Mouse (Mus musculus): ENCODE results near the gene Sfrp5.

Gene Sfrp5

GRCm38 (mm10) chr19:42201696-42202381, at the start of gene Sfrp5:
Gene Sfrp5, minus strand, starts transcription at chr19:42202252.
- Histone ChIP-seq H3K36me3 (ENCODE audit: control insufficient read depth, insufficient read depth, low read length, poor library complexity, severe bottlenecking) (no peaks in the 10 kb centered on the region), H3K27me3 (ENCODE audit: control insufficient read depth, insufficient read depth, low read length, poor library complexity, severe bottlenecking) (no peaks in the 10 kb centered on the region)
- no peak for DNase-seq (ENCODE audit: low read depth, low spot score)

GRCm38 (mm10) chr19:42249976-42250914, 48.2 kb upstream of the Sfrp5 start:
- DNase-seq (ENCODE audit: low read depth, low spot score), result no peak
- Histone ChIP-seq H3K27me3 (ENCODE audit: control insufficient read depth, insufficient read depth, low read length, poor library complexity, severe bottlenecking) (no peaks in the 10 kb centered on the region), H3K36me3 (ENCODE audit: control insufficient read depth, insufficient read depth, low read length, poor library complexity, severe bottlenecking) (no peaks in the 10 kb centered on the region)

- no peak for DNase-seq (ENCODE audit: low read depth, low spot score)
Measured at GRCm38 (mm10) chr19:42247519-42247918, 45.5 kb upstream of the Sfrp5 start, which contains the start of gene Golga7b. Gene Golga7b, plus strand, starts transcription at chr19:42247574.

GRCm38 (mm10) chr19:42246626-42247025, 44.6 kb upstream of the Sfrp5 start:
- no peak for DNase-seq (ENCODE audit: low read depth, low spot score)
- Histone ChIP-seq H3K36me3 (ENCODE audit: control insufficient read depth, insufficient read depth, low read length, poor library complexity, severe bottlenecking) (no peaks in the 10 kb centered on the region), H3K27me3 (ENCODE audit: control insufficient read depth, insufficient read depth, low read length, poor library complexity, severe bottlenecking) (no peaks in the 10 kb centered on the region)

More at GRCm38 (mm10) chr19:42247519-42247918, 45.5 kb upstream of the Sfrp5 start, which contains the start of gene Golga7b:
- Histone ChIP-seq H3K36me3 (ENCODE audit: control insufficient read depth, insufficient read depth, low read length, poor library complexity, severe bottlenecking) (no peaks in the 10 kb centered on the region), H3K27me3 (ENCODE audit: control insufficient read depth, insufficient read depth, low read length, poor library complexity, severe bottlenecking) (no peaks in the 10 kb centered on the region)

GRCm38 (mm10) chr19:42243401-42243800, 41.3 kb upstream of the Sfrp5 start:
- DNase-seq (ENCODE audit: low read depth, low spot score), result no peak

GRCm38 (mm10) chr19:42240881-42241280, 38.8 kb upstream of the Sfrp5 start:
- DNase-seq (ENCODE audit: low read depth, low spot score), result no peak
- H3K36me3 ChIP-seq (ENCODE audit: control insufficient read depth, insufficient read depth, low read length, poor library complexity, severe bottlenecking), result no peaks in the 10 kb centered on the region
- no peaks in the 10 kb centered on the region for H3K27me3 ChIP-seq (ENCODE audit: control insufficient read depth, insufficient read depth, low read length, poor library complexity, severe bottlenecking)

More at GRCm38 (mm10) chr19:42243401-42243800, 41.3 kb upstream of the Sfrp5 start:
- Histone ChIP-seq H3K36me3 (ENCODE audit: control insufficient read depth, insufficient read depth, low read length, poor library complexity, severe bottlenecking) (no peaks in the 10 kb centered on the region), H3K27me3 (ENCODE audit: control insufficient read depth, insufficient read depth, low read length, poor library complexity, severe bottlenecking) (no peaks in the 10 kb centered on the region)

- no peak for DNase-seq (ENCODE audit: low read depth, low spot score)
- no peaks in the 10 kb centered on the region for H3K36me3 ChIP-seq (ENCODE audit: control insufficient read depth, insufficient read depth, low read length, poor library complexity, severe bottlenecking)
- H3K27me3 ChIP-seq (ENCODE audit: control insufficient read depth, insufficient read depth, low read length, poor library complexity, severe bottlenecking), result no peaks in the 10 kb centered on the region
Measured at GRCm38 (mm10) chr19:42238341-42238715, 36.3 kb upstream of the Sfrp5 start.

GRCm38 (mm10) chr19:42237602-42238340, 35.7 kb upstream of the Sfrp5 start:
- Histone ChIP-seq H3K36me3 (ENCODE audit: control insufficient read depth, insufficient read depth, low read length, poor library complexity, severe bottlenecking) (no peaks in the 10 kb centered on the region), H3K27me3 (ENCODE audit: control insufficient read depth, insufficient read depth, low read length, poor library complexity, severe bottlenecking) (no peaks in the 10 kb centered on the region)
- DNase-seq (ENCODE audit: low read depth, low spot score), result no peak

GRCm38 (mm10) chr19:42230986-42231385, 28.9 kb upstream of the Sfrp5 start:
- Histone ChIP-seq H3K36me3 (ENCODE audit: control insufficient read depth, insufficient read depth, low read length, poor library complexity, severe bottlenecking) (no peaks in the 10 kb centered on the region), H3K27me3 (ENCODE audit: control insufficient read depth, insufficient read depth, low read length, poor library complexity, severe bottlenecking) (no peaks in the 10 kb centered on the region)
- DNase-seq (ENCODE audit: low read depth, low spot score), result no peak

GRCm38 (mm10) chr19:42230288-42230568, 28.2 kb upstream of the Sfrp5 start:
- Histone ChIP-seq H3K36me3 (ENCODE audit: control insufficient read depth, insufficient read depth, low read length, poor library complexity, severe bottlenecking) (no peaks in the 10 kb centered on the region), H3K27me3 (ENCODE audit: control insufficient read depth, insufficient read depth, low read length, poor library complexity, severe bottlenecking) (no peaks in the 10 kb centered on the region)
- no peak for DNase-seq (ENCODE audit: low read depth, low spot score)

- DNase-seq (ENCODE audit: low read depth, low spot score), result no peak
- no peaks in the 10 kb centered on the region for H3K36me3 ChIP-seq (ENCODE audit: control insufficient read depth, insufficient read depth, low read length, poor library complexity, severe bottlenecking)
- no peaks in the 10 kb centered on the region for H3K27me3 ChIP-seq (ENCODE audit: control insufficient read depth, insufficient read depth, low read length, poor library complexity, severe bottlenecking)
Measured at GRCm38 (mm10) chr19:42229499-42230287, 27.6 kb upstream of the Sfrp5 start.

- DNase-seq (ENCODE audit: low read depth, low spot score), result no peak
- Histone ChIP-seq H3K36me3 (ENCODE audit: control insufficient read depth, insufficient read depth, low read length, poor library complexity, severe bottlenecking) (no peaks in the 10 kb centered on the region), H3K27me3 (ENCODE audit: control insufficient read depth, insufficient read depth, low read length, poor library complexity, severe bottlenecking) (no peaks in the 10 kb centered on the region)
Measured at GRCm38 (mm10) chr19:42226451-42226850, 24.4 kb upstream of the Sfrp5 start.

- no peaks in the 10 kb centered on the region for H3K36me3 ChIP-seq (ENCODE audit: control insufficient read depth, insufficient read depth, low read length, poor library complexity, severe bottlenecking)
- peak; percentile 22 for DNase-seq (ENCODE audit: low read depth, low spot score)
- H3K27me3 ChIP-seq (ENCODE audit: control insufficient read depth, insufficient read depth, low read length, poor library complexity, severe bottlenecking), result no peaks in the 10 kb centered on the region
Measured at GRCm38 (mm10) chr19:42217374-42217763, 15.3 kb upstream of the Sfrp5 start.

GRCm38 (mm10) chr19:42216699-42217373, 14.8 kb upstream of the Sfrp5 start:
- Histone ChIP-seq H3K36me3 (ENCODE audit: control insufficient read depth, insufficient read depth, low read length, poor library complexity, severe bottlenecking) (no peaks in the 10 kb centered on the region), H3K27me3 (ENCODE audit: control insufficient read depth, insufficient read depth, low read length, poor library complexity, severe bottlenecking) (no peaks in the 10 kb centered on the region)

More at GRCm38 (mm10) chr19:42216699-42217373, 14.8 kb upstream of the Sfrp5 start:
- no peak for DNase-seq (ENCODE audit: low read depth, low spot score)

Measured in splenic B cell, adult 2 months (primary cell).